Mouse (Mus musculus): ENCODE measurements around the gene Pls3. TPM values are rescaled to one million over a fixed set of nuclear protein-coding genes. Genes with fewer than 3 reads are reported as not detected.
A peak's percentile ranks its signal among the peaks of the same experiment; 100 is the strongest.

Pls3 gene
- total RNA-seq (2021), result 10 to 100 TPM; 83.6 to 91.0 TPM

DNA sequence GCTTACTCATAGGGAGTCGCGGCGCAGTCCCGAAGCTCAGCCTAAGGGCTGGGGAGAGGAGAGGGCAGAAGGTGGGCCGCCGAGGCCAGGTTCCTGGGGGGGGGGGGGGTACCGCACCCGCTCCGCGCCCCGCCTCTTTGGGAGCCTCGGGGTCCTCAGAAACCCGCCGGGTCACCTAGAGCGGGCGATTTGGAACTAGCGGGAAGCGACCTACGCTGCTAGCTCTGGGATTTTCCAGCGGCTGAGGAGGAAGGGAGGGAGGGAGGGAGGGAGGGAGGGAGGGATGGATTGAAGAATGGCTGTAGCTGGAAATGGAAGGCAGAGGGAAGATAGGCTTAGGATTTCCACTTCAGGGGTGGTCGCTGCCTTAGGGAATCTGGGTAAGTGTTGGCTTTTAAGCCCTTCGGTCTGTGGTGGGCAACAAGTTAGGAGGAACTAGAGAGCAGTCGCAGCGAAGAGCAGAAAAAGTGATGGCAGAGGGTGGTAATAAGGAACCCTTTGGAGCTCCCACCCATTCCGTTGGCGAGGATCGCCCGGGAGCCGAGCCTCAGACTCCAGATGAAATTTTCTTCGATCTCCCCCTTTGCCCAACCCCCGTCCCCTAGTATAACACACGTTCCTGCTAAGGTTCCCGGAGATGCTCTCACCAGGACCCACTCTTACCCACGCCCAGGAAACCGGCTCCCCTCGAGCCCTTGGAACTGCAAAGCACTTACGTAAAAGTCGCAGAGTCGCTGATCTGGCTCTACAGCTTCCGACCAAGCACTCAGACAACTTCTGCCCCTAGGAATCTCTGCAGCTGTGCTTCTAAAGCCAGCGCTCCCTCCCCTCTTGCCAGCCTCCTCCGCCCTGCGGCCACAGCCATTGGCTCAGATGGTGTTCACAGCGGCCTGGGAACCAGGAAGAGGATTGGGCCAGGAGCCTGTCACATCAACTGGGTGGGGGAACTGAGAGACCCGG is at the start of gene Pls3:
TSS of gene Pls3 (minus strand) at position 851 of the 960 bp plus-strand sequence.
- intact Hi-C loops (cut with DNase I), result loop anchor here (5.0 to 10.0 kb wide), 2 partner anchors 60 to 308 kb away; no protein-coding TSS in a partner anchor
- peak; percentile 71 to 94 for DNase-seq (ENCODE audit: extremely low spot score in 1 of 2, low spot score in 2 of 2)

DNA sequence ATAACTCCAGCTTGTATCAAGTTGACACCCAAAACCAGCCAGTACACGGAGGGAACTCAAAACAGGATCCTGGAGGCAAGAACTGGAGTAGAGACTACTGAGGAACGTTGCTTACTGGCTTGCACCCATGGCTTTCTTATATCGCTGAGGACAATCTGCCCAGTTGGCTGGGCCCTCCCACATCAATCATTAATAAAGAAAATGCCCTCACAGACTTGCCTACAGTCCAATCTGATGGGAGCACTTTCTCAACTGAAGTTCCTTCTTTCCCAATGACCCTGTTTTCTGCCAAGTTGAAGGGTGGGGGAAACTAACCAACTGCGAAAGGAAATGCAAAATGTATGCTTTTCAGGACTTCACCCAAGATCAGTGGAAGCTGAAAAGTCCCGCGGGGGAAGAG is 20.7 kb upstream of the Pls3 start:
- DNase-seq (ENCODE audit: extremely low spot score in 1 of 2, low spot score in 2 of 2), result no peak
- intact Hi-C loops (cut with DNase I), result no loop called here

DNA sequence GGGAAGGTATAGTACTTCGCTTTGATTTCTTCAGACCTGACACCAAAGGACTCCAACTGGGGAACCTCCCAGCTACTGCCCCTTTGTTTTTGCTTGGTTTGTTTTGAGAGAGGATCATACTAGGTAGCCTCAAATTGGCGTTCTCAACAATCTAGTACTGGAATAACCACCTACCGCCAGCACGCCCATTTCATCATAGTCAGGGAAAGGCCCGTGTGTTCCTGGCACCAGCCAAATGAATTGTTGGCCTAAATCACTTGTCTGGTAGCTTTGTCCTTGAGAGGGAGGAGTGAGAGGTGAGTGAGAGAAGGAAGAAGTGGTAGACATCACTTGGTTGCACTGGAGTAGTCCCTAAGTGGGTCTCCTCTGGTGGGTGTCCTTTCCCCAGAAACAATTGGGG is 584 bp upstream of the Pls3 start:
- no peak for DNase-seq (ENCODE audit: extremely low spot score in 1 of 2, low spot score in 2 of 2)
- intact Hi-C loops (cut with DNase I), result loop anchor here (5.0 to 10.0 kb wide), 2 partner anchors 61 to 307 kb away; no protein-coding TSS in a partner anchor

DNA sequence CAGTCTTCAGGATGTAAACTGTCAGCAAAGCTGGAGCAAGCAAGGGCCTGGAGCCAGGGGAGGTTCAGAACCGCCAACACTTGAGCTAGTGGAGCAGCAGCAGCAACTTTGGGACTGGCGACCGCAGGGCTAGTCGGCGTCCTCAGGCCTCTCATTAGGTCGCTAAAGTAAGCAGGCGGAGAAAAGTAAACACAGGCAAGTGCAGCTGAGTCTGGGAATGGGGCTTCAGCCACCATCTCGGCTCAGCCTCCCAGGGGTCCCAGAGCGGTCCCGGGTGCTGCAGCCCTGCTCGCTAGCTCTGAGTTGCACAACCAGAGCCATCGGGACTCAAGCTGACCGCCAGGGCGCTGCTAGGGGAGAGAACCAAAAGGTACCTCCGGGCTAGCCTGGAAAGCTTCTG is 1.2 kb downstream of the Pls3 start:
- peak in 1 of 2 experiments; percentile 31 for DNase-seq (ENCODE audit: extremely low spot score in 1 of 2, low spot score in 2 of 2)
- intact Hi-C loops (cut with DNase I), result loop anchor here (10.0 kb wide), 1 partner anchor 59 kb away; no protein-coding TSS in a partner anchor

DNA sequence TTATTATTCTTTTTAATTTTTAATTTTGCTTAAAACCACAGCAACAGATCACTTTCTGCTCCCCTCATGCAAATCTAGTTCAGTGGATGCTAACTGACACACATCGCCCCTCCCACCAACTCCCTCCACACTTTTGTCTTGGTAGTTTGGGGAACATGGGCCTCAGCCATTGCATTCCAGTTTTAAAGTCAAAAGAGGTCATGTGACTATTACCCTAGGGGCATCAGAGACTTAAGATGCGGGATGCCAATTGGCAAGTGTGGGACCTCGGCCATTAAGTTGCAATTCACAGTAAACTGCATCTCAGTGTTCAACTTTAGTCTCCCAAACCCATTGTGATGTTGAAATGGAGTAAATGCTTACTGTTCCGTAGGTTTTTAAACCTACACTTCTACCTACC is 1.7 kb downstream of the Pls3 start:
- no peak for DNase-seq (ENCODE audit: extremely low spot score in 1 of 2, low spot score in 2 of 2)
- intact Hi-C loops (cut with DNase I), result loop anchor here (10.0 kb wide), 1 partner anchor 58 kb away; no protein-coding TSS in a partner anchor

DNA sequence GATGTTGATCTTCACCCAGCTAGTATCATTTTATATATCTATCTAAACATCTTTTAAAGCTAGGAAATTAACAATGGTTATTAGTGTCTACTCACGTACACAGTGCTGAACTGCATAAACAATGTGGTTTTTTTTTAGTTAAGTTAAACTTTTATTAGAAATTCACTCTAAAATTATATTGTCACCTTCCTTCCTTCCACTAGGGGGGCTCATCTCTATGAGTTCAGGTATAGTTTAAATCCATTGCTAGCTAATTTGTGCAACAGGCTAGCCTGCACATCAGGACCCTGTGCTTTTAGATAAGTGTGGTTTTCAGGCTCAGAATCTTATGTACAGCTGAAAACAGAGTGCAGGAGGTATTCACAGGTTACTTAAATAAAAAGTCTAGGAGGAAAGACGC is 3.1 kb downstream of the Pls3 start:
- intact Hi-C loops (cut with DNase I), result loop anchor here (10.0 kb wide), 1 partner anchor 57 kb away; no protein-coding TSS in a partner anchor

DNA sequence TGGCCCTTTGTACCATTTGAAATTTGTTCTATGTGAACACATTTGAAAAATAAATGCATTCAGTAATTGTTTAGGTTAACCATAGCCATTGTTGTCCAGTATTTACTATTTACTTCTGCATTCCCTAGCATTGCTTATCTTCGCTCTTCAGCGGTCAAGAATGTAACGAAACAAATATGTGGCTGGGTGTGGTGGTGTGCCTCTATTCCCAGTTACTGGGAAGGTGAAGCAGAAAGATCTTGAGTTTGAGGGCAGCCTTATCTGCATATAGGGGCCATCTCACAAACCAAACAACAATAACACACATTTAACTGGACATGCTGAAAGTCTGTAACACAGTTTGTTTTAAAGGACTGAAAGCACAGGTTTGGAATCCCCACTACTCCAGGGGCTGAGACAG is 13.3 kb downstream of the Pls3 start:
- intact Hi-C loops (cut with DNase I), result no loop called here
- DNase-seq (ENCODE audit: extremely low spot score in 1 of 2, low spot score in 2 of 2), result no peak

More for the DNA sequence above, 3.1 kb downstream of the Pls3 start:
- DNase-seq (ENCODE audit: extremely low spot score in 1 of 2, low spot score in 2 of 2), result no peak

DNA sequence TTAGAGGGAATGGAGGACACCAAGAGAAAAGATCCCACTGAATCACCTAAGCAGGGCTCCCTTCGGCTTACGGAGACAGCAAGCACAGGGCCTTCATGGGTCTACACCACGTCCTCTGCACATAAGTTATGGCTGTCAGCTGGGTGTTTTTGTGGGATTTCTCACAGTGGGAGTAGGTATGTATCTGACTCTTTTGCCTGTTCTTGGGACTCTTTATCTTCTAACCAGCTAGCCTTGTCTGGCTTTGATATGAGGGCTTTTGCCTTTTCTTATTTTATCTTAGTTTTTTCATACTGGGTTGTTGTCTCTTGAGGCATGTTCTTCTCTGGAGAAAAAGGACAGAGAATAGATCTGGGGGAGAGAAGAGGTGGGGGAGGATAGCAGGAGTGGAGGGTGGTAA is 20.7 kb downstream of the Pls3 start:
- intact Hi-C loops (cut with DNase I), result no loop called here
- no peak for DNase-seq (ENCODE audit: extremely low spot score in 1 of 2, low spot score in 2 of 2)

DNA sequence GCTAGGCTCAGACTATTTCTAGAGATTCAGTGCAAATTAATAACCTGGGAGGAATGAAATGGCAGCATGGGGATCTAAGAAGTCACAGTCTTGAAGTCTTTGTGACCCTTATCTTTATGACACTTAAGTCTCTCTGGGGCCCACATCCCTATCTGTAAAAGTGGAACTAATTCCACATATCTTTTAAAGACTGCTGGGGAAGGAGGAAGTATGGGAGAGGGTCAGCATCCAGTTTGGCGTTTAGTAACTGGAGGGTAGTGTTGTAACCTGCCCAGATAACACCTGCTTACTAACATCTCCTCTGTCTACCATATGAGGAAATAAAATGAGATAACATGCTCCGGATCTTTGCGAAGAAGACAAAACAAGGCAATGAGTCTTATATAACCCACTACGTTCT is 30.7 kb downstream of the Pls3 start:
- intact Hi-C loops (cut with DNase I), result no loop called here
- no peak for DNase-seq (ENCODE audit: extremely low spot score in 1 of 2, low spot score in 2 of 2)

DNA sequence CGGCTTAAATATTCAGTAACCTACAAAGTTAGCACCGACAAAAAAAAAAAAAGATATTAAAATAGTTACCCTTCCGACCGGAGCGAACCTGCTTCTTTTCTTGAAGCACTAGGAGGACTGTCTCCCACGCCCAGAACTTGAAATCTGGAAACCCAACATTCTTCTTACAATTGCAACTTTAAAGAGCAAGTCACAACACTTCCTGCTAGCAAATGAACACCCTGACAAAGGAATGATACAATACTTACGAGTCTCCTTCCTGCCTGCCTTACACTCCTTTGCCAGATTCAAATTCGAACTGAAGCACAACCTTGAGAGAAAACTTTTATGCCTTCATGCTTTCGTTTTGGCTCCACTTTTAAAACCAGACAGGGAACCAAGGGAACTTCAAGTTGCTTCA is 32.1 kb downstream of the Pls3 start:
- no peak for DNase-seq (ENCODE audit: extremely low spot score in 1 of 2, low spot score in 2 of 2)
- intact Hi-C loops (cut with DNase I), result no loop called here

DNA sequence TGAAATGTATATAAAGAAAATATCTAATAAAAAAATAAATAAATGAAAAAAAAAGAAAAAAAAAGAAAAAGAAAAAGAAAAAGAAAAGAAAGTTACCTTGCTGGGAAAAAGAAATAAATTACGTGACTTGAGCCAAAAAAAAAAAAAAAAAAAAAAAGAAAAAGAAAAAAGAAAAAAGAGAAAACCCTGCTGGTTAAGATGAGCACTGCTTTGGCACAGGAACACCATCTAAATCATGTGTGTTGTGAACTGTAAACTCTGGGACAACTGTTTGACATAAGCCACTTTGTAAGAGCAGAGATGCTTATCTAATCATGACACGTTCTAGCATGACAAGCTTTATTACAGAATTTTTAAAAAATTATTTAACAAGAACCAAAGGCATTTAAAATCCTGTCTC is 32.9 kb downstream of the Pls3 start:
- DNase-seq (ENCODE audit: extremely low spot score in 1 of 2, low spot score in 2 of 2), result no peak
- intact Hi-C loops (cut with DNase I), result no loop called here

DNA sequence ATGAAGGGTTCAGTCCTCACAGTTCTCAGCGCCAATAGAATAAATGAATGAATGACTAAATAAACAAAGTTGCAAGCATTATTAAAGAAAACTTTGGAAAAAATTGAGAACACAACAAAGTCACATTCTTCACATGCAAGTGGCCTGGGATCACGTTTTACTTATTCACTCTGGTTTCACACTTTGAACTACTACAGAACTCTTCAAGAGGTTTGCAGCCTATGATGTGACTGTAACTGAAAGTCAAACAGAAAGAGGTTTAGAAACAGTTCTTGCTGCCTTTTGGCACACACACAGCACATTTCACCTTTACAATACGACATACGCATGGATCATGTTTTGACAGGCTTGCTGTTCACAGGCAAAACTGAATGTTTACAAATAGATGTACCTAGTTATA is 34.7 kb downstream of the Pls3 start:
- DNase-seq (ENCODE audit: extremely low spot score in 1 of 2, low spot score in 2 of 2), result no peak
- intact Hi-C loops (cut with DNase I), result no loop called here

DNA sequence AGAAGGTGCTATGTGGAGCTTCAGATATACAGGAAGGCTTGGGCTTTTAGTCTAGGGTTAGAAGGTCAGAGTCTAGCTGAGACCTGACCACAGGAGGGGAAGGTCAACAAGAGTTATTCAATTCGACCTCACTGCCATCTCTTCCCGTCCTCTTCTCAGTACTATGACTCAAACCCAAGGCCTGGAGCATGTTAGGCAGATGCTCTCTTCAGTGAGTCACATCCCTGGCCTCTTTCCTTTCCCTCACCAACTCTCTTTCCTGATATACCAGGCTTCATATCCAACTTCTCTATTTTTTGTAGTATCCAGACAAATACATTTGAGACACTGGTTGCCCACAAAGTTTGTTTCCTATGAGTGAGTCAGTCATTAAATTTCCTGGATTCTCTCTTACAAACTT is 40.1 kb downstream of the Pls3 start:
- intact Hi-C loops (cut with DNase I), result no loop called here
- DNase-seq (ENCODE audit: extremely low spot score in 1 of 2, low spot score in 2 of 2), result no peak

DNA sequence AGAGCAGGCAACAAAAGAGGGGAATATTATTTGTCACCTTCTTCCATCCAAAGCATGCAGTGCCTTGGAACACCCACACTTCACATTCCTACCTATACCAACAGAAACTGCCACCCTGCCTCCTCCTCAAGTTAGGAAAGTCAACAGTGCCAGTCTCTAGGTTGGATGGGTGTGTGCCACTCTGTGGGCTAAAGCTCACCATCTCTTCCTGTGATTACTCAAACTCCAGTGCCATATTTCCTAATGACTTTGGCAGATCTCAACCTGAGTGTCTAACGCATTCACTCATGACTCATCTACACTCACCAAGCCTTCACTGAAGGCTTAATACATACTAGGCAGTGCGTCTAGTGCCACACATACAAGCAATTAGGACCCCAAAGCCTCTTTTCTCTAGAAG is 40.7 kb downstream of the Pls3 start:
- no peak for DNase-seq (ENCODE audit: extremely low spot score in 1 of 2, low spot score in 2 of 2)
- intact Hi-C loops (cut with DNase I), result no loop called here

DNA sequence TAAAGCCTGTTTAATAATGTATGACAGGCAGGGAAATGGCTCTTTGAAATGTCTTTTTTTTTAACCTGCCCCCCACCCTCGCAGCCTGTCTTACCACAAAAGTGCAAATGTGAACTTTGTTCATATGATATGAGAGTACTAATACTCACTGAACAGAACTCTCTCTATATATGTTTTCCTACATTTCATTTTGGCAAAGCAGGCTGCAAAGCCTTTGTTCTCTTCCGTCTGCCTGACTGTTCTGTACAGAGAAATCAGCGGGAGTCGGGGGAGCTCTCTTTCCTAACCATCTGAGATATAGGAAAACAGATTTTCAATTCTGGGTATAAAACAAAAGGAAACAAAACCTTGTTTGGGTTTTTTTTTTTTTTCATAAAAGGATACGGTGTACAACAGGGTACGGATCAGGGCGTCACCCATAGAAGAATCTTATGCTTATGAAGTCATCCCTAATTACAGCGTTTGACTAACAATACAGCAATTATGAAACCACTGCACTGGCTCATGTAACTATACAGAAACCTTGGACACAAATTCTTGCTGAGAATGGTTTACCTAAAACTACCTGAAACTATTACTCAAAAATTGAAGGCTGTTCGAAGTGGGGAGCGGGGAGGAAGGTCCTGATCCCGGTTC is 41.9 kb downstream of the Pls3 start:
- DNase-seq (ENCODE audit: extremely low spot score in 1 of 2, low spot score in 2 of 2), result peak in 1 of 2 experiments; percentile 8
- intact Hi-C loops (cut with DNase I), result no loop called here

DNA sequence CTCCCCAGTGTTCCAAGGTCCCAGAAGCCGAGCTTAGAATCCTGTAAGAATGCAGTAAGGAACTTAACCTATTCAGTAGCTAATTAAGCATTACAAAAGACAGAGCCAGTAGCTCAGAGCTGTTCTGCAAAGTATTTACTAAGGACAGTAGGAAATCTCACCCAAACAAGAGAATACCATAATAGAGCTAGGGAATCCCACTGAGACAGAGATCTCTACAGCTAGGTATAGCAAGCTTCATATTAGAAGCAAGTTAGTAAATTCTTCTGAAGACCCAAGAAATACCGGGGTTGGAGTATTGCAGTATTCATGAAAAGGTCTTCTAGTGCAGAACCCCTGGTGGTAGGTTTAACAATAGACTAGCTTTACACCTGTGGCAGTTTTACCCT is 45.1 kb downstream of the Pls3 start:
- intact Hi-C loops (cut with DNase I), result no loop called here

DNA sequence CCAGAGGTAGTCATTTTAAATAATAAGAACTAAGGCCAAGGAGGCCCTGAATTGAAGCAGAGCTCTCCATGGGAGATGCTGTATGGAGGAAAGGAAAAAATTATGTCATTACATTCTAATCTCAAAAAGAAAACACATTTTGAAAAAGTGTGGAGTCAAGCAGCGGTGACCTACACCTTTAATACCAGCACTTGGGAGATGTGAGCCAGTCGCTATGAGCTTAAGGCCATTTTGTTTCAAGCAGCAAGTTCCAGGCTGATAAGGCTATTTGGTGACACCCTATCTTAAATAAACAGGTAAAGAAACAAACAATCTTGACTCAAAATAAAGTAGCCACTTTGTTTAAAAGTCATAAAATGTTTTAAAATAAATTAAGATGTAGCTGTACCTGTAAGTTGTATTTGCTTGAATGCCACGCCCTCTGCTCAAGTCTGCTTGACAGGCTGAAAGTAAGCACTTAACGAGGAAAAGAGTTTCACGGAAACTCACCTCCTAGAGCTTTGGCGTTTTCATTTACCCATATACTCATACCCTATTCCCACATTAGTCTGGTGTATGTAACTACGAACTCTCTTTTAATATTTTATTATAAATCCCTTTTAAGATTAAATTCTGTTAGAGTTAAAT is 45.6 kb downstream of the Pls3 start:
- intact Hi-C loops (cut with DNase I), result no loop called here
- DNase-seq (ENCODE audit: extremely low spot score in 1 of 2, low spot score in 2 of 2), result no peak

More for the DNA sequence above, 45.1 kb downstream of the Pls3 start:
- no peak for DNase-seq (ENCODE audit: extremely low spot score in 1 of 2, low spot score in 2 of 2)

DNA sequence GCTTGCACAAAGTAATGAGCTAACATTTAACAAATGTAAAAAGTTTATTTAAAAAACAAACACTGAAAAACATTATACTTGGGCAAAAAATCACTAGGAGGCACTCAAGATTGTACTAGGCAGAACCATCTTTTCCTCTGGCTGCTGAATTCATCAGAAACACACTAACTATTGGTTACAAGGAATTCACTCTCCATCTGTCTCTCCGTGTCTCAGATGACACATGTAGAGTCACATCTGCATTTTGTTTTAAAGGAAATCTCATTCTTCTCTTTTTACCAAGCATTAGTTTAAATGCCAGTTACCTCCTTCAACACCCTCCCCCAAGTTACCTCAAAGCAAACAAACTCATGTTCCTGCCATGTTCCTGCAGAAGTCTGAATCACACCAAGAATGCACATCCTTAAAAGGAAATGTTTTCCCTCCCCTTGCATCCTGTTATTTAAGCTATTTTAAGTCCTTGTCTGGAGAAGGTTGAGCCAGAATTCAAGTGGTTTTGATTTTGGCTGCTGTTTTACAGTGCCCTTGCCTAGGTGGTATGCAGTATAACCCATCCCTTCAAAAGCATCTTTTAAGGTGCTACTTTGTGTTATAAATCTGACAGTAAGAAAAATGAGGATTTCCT is 56.2 kb downstream of the Pls3 start:
- DNase-seq (ENCODE audit: extremely low spot score in 1 of 2, low spot score in 2 of 2), result no peak
- intact Hi-C loops (cut with DNase I), result loop anchor here (10.0 kb wide), 1 partner anchor 56 kb away; the partner anchor contains the start of gene Pls3

DNA sequence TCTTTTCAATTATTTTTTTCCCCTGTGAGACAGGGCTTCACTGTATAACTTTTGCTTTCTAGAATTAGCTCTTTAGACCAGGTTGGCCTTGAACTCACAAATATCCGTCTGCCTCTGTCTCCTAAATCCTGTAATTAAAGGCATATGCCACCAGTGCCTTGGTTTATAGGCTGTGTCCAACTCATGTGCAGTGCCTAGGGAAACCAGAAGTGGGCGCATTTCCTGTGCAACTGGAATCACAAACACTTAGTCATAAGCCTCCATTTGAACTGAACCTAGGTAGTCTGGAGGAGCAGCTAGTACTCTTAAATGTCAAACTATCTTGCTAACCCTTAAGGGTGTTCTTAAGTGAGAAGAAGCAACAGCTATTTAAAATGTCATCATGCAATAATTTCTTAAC is 60.0 kb downstream of the Pls3 start:
- DNase-seq (ENCODE audit: extremely low spot score in 1 of 2, low spot score in 2 of 2), result no peak
- intact Hi-C loops (cut with DNase I), result loop anchor here (10.0 kb wide), 1 partner anchor 60 kb away; the partner anchor contains the start of gene Pls3
